Mouse (Mus musculus) bone marrow, adult 2 months (tissue): ENCODE data around the gene Prkcg.

Source experiments
- CTCF ChIP-seq: fragments of 200-500 bp; IDR thresholded peaks from 2 replicates; pipeline ENCODE4 v1.5.1; 2011; ENCODE audit warnings: low read length, control low read depth; ENCODE audit not compliant: control insufficient read depth, insufficient read depth
- POLR2A ChIP-seq: fragments of 200-500 bp; IDR thresholded peaks from 2 replicates; pipeline ENCODE4 v1.6.1; 2011; ENCODE audit warnings: low read depth, mild to moderate bottlenecking, control low read depth, low read length, borderline replicate concordance; ENCODE audit not compliant: control insufficient read depth

DNA sequence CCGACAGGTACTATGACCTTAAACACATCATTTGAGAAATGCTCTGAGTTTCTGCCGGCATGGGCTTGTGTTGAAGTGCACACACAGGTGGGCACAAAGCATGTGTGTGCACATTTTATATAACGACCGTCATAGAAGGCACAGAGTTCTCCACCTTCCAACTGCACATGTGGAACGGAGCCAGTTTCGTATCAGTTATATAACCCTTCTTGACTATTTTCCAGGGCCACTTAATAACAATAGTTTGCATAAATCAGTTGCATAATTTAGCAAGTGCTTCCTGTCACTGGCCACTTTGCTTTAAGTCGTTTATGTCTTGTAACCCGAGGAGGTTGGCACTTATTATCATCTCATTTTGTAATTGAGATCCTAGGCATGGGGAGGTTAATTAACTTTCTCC, 84.8 kb downstream of the Prkcg start:
- TF ChIP-seq CTCF (no peak), POLR2A (no peak)
